Mouse (Mus musculus) heart, postnatal 4 days (tissue): ENCODE measurements around the gene Exosc6. TPM values are rescaled to one million over a fixed set of nuclear protein-coding genes. Genes with fewer than 3 reads are reported as not detected.
A peak's percentile ranks its signal among the peaks of the same experiment; 100 is the strongest.
"Not testable (repeated sequence)": the region's sequence is repeated elsewhere in the genome, so short reads cannot be mapped to it uniquely, and the experiment has no call there.

ENCODE experiments used
- DNase-seq: peaks from one replicate; pipeline ENCODE4 v3.0.0; 2021
- microRNA-seq, 2 experiments: library from miRNA; unstranded; fragments of <30 nt; microRNA quantifications; one replicate each; pipeline ENCODE4 v1.2.0; 2021 to 2022
- total RNA-seq, 2 experiments: library from RNA; stranded (reverse); gene quantifications; 2 replicates each; pipeline ENCODE4 v1.2.3; 2021

The Exosc6 gene
- total RNA-seq, 2 experiments from 2014 or later = not detected

GRCm38 (mm10) chr8:111062072-111062757, 6.1 kb downstream of the Exosc6 start:
- peak; percentile 90 for DNase-seq

- DNase-seq = no peak
Observed at GRCm38 (mm10) chr8:111062893-111063292, 6.8 kb downstream of the Exosc6 start.

- no peak for DNase-seq
Observed at GRCm38 (mm10) chr8:111066308-111066707, 10.2 kb downstream of the Exosc6 start.

- DNase-seq = no peak
Observed at GRCm38 (mm10) chr8:111067439-111067838, 11.3 kb downstream of the Exosc6 start.

- not testable (repeated sequence) for DNase-seq
Observed at GRCm38 (mm10) chr8:111068660-111069059, 12.5 kb downstream of the Exosc6 start.

- no peak for DNase-seq
Observed at GRCm38 (mm10) chr8:111075926-111076325, 19.8 kb downstream of the Exosc6 start.

- DNase-seq = no peak
Observed at GRCm38 (mm10) chr8:111079461-111079860, 23.3 kb downstream of the Exosc6 start.

- DNase-seq = peak; percentile 40
Observed at GRCm38 (mm10) chr8:111079861-111080271, 23.7 kb downstream of the Exosc6 start.

GRCm38 (mm10) chr8:111081580-111082258, 25.6 kb downstream of the Exosc6 start:
- DNase-seq = no peak

GRCm38 (mm10) chr8:111083936-111084335, 27.8 kb downstream of the Exosc6 start:
- not testable (repeated sequence) for DNase-seq

- DNase-seq = peak; percentile 86
Observed at GRCm38 (mm10) chr8:111090126-111090525, 34.0 kb downstream of the Exosc6 start.

GRCm38 (mm10) chr8:111091706-111092105, 35.6 kb downstream of the Exosc6 start:
- no peak for DNase-seq

- not testable (repeated sequence) for DNase-seq
Observed at GRCm38 (mm10) chr8:111092326-111092725, 36.2 kb downstream of the Exosc6 start, which contains the start of gene Clec18a. Gene Clec18a (minus strand): TSS chr8:111092426.

GRCm38 (mm10) chr8:111093865-111094718, 38.0 kb downstream of the Exosc6 start, which contains the start of gene Pdpr:
Gene Pdpr (plus strand): TSS chr8:111094630.
- peak; percentile 93 for DNase-seq

- peak; percentile 33 for DNase-seq
Observed at GRCm38 (mm10) chr8:111094719-111095302, 38.7 kb downstream of the Exosc6 start.

Small RNAs within 50 kb of the gene (microRNA-seq; reads per million reads assigned to microRNA genes)
- gene Gm24103 (0 reads per million in 2 experiments), gene Mir3473d (0 to 0.82 reads per million in 2 experiments)

Other genes with a start within 250 kb of the Exosc6 start
- gene Cog4, start 209.7 kb upstream of the Exosc6 start, total RNA-seq = 10 to 100 TPM; 49.8 to 50.5 TPM
- 10 to 100 TPM; 61.4 to 64.9 TPM for gene Sf3b3, start 209.6 kb upstream of the Exosc6 start, total RNA-seq
- 1 to 10 TPM; 6.6 to 6.9 TPM for gene Fuk, start 153.9 kb upstream of the Exosc6 start, total RNA-seq
- gene St3gal2, start 136.4 kb upstream of the Exosc6 start, total RNA-seq = 10 to 100 TPM; 36.7 to 38.2 TPM
- gene Ddx19a, start 58.5 kb upstream of the Exosc6 start, total RNA-seq = 10 to 100 TPM; 46.5 to 49.7 TPM
- gene Ddx19b, start 24.6 kb upstream of the Exosc6 start, total RNA-seq = 10 to 100 TPM; 11.8 to 13.1 TPM
- gene Aars, start 23.2 kb upstream of the Exosc6 start, total RNA-seq = 10 to 100 TPM; 50.0 to 55.8 TPM
- not detected for gene Clec18a, start 36.1 kb downstream of the Exosc6 start, total RNA-seq
- gene Pdpr, start 38.3 kb downstream of the Exosc6 start, total RNA-seq = 10 to 100 TPM; 51.7 to 54.3 TPM
- gene Glg1, start 202.9 kb downstream of the Exosc6 start, total RNA-seq = 100 to 1,000 TPM; 107 TPM
- 10 to 100 TPM; 28.4 to 30.5 TPM for gene Rfwd3, start 243.9 kb downstream of the Exosc6 start, total RNA-seq